Mouse (Mus musculus) layer of hippocampus, adult 9-10 months (tissue): ENCODE data around the gene Acsl1.

Source experiments
- DNase-seq: peaks from one replicate; pipeline ENCODE4 v3.0.0; 2022; ENCODE audit warnings: low spot score

Acsl1 gene

DNA sequence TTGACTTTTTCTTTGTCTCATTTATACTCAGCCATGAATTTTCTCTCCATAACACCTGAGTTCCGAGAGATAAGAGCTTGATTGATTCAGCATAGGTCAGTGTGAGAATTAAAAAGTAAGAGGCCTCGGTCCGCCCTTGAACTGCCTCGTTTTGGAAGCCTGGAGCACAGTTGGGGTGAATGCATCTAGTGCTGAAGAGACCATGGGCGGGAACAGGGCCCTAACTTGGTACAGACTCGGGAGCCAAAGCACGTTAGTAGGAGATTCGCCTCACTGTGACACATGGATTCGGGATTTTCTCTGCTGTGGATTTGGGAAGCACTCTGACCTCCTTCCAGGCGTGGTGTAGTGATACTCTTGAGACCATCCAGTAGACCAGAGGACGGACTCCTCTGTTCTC is 4.6 kb downstream of the Acsl1 start:
- DNase-seq: no peak

DNA sequence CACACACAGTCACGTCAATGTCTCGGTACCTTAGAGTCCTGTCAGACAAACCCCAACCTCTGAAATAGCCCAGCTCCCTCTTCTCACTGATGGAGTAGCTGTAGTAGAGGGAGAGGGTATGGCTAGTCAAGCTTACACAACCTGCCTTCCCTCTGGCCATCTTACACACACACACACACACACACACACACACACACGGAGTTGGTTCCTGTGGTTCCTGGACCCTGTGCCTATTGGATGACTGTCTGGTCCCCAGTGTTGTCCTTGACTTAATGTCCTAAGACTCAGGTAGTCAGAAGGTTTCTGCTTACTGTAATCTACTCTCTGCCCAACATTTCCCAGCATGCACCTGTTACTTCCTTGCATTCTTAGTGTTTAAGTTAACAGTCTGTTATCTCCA is 5.1 kb downstream of the Acsl1 start:
- DNase-seq: no peak

DNA sequence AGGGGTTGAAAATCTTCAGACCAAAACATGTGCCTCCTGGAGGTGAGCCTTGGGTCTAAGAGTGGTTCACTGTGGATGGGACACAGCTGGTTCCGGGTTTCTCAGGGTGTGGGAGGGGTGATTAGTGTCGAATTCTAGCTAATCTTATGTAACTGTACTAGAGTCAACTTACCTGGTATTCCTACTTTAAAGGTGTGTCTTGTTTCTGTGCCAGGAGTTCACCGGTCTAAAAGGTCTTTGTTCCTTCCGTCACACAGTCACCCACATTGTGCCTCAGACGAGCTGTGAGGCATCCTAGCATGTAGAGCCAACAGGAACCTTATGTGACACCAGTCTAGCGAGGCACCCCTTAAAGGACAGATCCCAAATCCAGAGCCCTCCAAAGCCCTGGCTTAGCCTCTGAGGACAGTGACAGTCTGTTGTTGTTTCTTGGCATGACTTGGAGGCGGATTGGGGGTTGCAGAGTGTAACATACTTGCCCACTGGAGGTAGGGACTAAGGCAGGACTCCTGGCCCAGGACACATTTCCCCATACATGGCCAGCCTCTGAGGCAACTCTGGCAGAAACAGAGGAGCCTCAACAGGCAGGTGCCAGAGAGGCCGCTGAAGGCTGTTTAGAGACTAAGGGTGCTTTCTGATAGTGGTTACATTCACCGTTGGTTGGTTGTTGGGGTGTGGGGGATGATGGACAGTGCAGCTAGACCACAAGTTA is 7.1 kb downstream of the Acsl1 start:
- no peak for DNase-seq

DNA sequence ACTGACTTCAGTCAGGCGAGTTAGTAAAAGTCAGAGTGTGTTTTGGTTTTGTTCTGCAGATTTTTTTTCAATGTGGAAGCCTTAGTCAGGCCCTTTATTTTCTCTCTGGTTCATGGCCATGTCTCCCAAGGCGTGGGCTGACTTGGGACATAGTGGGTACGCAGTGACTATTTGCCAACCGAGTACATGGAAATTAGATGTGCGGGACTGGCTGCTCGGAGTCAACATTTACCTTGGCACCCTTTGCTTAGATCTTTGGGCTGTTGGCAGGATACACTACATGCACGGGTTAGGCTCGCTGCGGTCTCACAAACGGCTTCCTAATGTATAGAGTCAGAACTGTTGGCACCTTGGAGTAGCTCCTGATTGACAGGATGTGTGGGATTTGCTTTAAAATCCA is 7.9 kb downstream of the Acsl1 start:
- no peak for DNase-seq

DNA sequence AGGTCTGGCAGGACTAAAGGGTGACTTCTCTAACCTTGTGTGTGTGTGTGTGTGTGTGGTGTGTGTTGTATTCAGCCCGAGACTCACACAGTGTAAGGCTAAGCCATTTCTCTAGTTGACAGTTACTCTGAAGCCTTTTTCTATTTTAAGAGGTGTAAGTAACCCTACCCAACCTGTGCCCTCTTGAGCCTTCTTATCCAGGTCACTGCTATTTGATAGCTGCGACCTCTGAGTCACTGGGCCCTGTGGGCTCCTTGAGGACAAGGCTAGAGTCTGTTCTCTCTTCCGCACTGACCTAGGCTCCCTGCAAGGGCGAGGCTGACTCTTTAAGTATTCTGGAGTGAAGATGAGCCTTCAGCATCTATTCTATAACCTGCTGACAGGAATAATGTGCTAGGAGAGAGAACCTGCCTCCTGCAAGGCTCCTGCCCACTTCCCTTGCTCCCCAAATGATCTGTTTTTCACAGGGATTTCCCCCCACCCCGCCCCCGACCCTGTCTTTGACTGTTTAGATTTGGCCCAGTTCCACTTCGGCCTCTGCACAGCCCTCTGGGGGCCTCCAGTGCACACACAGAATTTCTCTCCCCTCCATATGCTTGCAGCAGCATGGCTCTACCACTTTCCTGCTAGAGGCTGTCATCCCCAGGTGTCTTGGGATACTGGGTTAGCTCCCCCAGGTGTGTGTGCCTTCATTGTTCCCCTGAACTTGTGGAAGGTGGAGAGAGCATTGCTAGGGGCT is 9.1 kb downstream of the Acsl1 start:
- no peak for DNase-seq

DNA sequence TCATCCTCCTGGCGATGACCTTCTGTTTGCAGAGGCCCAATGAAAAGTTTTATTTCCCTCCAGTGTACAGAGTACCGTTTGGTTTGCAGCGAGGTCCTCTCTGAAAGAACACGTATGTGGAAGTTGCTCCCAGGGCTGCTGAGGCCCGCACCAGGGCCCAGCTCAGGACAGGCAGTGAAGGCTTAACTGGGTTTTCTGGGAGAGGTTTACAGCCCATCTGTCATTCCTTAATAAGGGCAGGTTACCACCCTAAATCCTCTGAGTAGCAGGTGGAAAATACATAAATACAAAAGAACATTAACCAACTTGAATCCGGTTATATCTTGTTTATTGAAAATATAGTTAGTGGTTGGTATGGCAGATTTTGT is 9.7 kb downstream of the Acsl1 start:
- DNase-seq: no peak

DNA sequence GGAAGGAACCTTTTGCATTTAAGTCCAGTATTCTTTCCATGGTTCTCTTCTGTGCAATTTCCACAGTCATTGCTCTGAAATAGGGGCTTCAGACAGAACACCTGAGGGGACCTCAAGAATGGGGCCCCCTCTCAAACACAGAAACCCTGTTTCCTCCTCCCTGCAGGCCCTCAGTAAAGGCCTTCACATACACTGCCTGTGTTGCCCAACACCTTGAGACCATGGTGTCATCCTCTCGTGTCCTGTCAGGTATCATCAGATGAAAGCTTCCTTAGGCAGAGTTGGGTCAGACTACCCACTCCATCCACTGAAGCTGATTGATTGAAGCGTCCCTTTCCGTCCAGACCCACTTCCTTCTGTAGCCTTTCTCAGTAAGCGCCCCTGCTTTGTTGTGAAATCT is 11.9 kb downstream of the Acsl1 start:
- DNase-seq: no peak

DNA sequence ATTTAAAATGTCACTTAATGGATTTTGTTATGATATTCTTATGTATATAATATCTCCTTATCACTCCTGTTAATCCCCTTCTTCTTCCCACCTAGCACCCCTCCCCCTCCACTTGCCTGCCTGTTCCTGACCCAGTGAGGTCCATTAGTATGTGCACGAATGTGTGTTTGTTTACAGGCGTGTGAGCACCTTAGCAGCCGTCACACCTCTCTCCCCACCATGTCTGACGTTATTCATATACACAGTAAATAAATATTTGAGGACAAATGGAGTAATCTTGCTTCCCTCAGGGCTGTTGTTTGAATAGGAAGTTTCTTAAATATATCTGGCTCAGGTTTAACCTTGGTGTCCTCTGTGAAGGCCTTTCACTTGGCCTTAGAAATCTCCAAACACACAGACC is 12.4 kb downstream of the Acsl1 start:
- no peak for DNase-seq

DNA sequence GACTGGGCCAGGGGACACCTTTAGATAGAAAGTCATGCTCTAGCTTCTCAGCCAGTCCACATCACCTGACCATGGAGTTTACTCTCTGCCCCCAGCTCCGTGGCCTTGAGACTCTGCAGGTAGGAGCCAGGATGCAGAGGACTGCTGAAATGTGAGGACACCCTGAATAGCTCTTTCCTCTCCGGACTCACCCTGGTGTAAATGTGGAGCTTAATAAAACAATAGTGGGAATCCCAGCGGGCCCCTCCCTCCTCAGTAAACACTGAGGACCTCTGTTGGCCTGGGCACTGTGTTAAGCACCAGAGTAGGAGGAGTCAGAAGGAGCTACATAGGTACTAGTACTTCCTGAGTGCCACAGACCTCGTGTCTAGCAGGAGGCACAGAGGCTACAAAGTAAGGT is 13.2 kb downstream of the Acsl1 start:
- DNase-seq: no peak

DNA sequence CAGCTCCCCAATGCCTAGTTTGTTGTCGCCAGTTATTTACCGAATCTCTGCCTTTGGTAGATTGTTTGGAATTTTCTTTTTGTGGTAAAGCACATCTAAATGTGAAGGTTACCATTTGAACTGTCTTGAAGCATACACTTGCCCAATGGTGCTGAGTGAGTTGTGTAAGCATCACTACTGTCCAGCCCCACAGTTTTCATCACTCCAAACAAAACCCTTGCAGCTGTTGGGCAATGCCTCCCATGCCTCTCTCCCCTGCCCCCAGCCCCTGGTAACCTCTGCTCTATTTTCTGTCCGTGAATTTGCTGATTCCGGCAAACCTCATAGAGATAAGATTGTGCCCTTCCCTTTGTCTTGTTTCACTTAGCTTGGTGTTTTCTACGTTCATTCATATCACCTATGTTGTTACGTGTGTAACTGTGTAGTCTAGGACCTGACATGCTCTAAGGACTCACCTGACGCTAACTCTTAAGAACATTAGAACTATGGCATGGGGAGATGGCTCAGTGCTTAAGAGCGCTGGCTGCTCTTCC is 14.2 kb downstream of the Acsl1 start:
- DNase-seq: no peak

DNA sequence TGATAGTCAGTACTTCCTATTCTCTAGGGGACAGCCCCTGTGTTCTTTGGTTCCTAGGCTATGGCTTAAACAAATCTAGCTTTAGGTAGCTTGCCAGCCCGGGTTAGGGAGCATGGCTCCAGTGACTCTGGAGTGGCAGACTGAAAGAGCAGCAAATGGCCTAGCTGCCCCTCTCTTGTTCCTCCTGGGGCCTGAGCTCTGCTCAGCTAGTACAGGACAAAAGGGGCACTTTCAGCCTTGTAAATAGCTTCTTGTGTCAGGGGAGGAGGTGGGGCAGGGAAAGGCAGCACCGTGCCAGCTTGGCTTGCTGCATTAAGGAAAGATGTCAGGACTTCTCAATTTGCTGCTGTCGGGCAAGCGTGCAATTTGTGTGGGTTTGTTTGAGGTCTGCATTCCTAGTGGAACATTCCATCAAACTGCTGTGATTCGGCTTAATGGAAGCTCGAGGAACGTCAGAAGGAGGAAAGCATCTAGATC is 17.3 kb downstream of the Acsl1 start:
- no peak for DNase-seq

DNA sequence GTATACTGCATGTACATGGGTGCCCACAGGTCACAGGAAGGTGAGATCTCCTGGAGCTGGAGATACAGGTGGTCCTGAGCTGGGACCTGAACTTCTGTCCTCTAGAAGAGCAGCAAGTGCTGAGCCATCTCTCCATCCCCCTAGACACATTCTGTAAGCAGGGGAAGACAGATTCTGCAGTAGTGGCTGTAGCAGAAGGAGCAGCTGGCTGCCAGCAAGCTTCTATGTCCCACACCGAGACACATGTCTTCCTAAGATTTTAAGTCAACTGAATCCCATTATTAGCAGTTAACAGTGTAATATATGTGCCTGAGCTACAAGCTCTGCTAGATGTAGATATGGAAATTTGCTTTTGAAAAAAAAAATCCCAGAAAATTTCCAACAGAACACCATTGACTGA is 18.4 kb downstream of the Acsl1 start:
- DNase-seq: no peak

DNA sequence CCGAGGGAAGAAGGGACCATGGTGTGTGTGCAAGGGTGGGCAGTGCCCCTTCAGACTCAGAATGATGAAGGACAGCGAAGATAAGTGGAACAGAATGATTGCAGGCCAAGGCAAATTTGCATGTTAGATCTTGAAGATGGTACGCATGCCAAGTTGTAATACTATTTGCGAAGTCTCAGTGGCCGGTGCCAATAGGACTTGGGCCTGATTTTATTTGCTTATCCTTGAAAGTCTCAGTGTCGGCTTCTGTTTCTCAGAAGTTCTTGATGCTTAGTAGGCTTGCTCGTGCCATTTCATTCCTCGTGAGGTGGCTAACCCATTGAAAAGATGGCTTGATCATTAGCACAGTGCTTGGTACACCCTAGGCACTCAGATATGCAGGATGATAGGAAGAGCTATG is 19.4 kb downstream of the Acsl1 start:
- no peak for DNase-seq

DNA sequence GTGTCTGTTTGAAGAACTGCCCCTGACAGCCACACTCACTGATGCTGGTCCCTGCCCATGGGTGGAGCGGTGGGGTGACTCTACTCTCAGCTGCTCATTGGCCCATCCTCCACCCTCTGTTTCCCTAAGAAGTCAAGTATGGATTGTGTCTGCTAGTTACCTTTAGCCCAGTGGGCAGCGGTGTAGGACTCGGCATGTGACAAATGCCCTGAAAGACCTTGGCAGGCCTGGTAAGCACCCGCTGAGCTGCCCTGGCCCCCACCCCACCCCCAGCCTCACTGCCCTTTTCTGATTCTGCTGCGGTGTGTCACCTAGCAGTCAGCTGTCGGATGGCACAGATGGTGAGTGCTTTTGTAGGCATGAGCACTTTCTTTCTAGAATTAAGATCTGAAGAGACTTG is 20.0 kb downstream of the Acsl1 start:
- no peak for DNase-seq

DNA sequence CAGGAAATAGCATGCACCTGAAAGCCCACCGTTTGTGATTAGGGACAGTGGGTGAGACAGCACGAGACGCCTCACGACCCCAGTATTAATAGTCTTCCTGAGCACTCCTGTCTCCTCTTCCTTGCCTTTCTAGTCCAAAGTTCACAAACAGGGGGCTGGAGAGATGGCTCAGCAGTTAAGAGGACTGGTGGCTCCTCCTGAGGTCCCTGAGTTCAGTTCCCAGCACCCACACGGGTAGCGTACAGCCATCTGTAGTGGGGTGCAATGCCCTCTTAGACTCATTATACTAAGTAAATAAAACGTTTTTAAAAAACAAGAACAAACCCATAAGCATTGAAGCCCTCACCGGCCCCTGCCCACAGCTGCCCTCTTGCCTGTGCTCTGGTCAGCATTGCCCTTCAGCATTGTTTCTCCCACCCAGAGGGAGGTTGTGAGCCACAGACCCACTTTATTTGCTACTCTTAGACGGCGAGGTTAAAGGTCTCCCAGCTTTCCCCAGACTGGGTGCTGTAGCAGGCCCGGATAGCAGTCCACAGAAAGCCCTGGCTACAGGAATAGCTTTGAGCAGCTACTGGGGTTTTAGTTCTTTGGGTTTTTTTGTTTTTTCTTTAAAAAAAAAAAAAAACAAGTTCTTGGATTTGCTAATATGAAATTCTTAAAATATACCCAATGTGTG is 22.8 kb downstream of the Acsl1 start:
- DNase-seq: no peak

DNA sequence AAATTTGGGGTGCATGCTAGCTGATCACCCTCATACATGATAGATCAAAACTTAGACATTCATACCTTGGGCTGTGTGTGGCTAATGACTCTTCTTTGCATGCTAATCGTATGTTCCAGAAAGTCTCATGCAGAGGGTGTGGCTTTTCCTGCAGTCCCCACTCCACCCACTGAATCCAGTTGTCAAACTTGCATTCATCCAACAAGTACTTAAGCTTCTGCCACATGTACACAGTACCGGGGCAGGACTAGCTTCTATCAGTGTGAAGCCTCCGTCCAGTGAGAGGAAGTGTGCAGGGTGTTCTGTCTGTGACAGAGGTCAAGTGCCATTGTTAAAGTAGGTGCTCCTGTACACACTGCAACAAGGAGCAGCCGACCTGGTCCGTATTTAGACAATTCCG is 26.0 kb downstream of the Acsl1 start:
- no peak for DNase-seq

DNA sequence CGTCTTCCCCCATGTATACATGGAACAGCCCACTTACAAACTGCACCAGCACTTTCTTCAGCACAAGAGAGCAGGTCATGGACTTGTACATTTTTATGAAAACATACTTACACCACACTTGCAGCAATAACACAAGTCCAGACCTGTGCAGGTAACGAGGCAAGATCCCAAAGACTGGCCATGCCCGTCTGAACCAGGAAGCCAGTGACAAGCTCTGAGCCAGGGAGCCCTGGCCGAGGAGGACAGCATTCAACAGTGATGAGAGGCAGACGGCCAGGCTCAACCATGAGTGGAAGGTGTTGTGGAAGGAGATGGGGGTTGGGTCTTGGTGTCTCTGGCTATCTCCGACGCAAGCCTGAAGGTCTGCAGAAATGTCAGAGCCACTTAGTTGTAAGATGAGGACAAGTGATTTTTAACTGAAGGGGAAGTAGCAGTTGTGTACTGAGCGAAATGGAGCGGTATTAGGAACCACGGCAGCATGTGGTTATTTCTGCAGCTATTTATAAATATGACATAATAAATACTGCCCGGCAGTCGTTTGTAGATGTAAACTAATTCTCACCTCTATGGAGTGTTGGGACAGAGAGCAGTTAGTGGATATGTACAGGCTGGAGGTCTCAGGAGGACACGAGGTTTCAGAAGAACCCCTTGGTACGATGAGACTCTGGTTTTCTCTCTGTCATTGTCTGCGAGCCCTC is 26.6 kb downstream of the Acsl1 start:
- DNase-seq: no peak

DNA sequence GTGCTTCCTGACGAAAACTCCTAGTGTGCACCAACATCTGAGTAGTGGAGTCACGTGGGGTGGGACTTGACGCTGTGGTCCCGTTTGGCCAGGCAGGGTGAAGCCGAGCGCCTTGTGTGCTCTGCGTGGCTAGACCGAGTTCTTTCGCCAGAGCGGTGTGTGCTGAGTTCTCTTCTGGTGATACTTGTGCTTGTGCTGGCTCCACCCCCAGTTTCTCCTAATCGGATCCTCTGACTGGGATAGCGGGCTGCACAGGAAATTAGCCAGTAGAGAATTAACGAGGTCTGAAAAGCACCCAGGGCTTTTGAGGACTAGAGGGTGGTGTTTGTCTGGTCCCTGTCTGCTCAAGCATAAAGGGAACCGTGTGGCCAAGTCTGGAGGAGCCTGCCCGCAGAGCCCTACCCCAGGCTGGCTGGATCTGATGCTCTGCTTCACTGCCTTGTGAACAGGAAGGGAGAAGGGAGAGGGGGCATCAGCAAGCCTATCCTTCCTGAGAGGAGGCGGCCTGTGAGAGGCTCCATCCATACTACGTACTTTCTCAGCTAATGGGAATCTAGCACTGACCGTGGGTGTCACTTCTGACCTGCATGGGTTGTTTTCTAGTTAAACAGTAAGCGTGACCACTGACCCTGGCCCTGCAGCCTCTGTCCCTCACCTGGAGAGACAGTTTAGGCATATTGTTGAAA is 28.7 kb downstream of the Acsl1 start:
- DNase-seq: no peak

DNA sequence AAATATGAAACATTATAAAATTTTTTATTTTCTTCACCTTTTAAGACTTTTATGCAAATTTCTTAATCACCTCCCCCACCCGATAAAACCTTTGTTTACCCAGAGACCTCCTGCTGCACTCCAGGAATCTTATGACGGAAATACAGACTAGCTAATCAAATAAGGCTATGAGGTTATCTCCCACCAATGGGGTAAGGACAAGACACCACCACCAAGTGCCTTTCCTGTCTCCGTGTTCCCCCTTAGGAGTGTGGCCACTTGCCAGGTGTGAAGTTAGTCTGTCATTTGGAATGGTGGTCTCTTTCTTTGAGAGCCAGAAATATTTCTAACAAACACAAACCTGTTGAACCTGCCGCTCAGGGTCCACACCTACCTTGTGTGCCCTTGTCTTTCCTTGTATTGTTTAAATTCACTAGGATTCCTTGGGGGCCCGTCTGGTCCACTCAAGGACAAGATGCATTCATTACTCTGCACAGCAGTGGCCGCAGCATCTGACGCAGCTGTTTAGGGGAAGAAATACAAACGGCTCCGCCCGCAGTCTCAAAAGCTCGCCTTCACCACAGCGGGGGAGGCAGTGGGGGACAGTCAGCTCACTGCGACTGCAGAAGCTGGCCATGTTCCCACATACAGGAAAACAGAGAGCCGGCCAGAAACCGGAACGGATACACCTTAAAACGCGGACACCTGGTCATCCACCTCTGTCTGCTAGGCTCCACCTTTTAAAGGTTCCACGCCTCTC is 31.7 kb downstream of the Acsl1 start:
- no peak for DNase-seq

DNA sequence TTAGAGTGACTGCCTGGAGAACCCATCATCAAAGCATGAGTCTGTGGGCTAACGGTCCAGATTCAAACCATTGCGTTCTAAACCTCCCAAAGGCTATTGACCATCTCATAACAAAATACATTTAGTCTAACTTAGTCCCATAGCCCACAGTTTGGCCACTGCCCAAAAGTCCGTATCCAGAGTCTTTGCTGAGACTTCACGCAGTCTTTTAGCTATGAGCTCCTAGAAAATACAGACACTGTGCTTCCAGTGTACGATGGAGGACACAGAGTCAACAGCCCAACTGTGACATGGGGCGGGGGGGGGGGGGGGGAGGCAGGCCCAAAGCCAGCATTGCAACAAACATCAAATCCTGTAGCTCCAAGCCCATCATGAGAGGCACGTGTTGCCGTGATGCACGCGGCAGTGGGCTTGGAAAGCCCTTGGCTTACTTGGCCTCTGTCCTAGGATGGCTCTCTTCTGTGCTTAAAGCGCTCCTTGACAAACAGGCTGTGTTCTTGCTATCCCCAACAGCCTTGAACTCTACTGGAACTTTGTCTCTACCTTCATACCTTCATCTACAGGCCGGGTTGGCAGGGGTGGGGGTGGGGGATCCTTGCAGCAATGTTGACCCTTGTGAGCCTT is 32.3 kb downstream of the Acsl1 start:
- DNase-seq: no peak

DNA sequence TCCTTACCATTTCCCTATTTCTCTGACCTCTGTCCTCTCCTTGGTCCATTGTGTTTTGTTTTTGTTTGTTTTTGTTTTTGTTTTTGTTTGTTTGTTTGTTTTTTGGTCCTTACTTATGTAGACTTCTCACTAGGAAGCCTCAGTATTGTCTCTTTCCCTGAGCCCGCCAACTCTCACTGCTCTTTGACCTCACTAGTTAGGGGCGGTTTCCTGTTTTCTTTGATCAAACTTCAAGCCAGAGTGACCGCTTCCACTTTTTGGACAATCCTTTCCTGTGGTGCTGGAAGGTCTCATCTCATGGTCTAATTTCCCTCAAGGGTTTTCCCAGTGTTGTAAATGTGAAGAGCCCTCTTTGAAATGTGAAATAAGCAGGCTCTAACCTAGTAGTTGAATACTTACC is 33.4 kb downstream of the Acsl1 start:
- DNase-seq: no peak
